Comparison of ENCODE assay signal across 12 mouse cellular contexts in the genomic region with DNA sequence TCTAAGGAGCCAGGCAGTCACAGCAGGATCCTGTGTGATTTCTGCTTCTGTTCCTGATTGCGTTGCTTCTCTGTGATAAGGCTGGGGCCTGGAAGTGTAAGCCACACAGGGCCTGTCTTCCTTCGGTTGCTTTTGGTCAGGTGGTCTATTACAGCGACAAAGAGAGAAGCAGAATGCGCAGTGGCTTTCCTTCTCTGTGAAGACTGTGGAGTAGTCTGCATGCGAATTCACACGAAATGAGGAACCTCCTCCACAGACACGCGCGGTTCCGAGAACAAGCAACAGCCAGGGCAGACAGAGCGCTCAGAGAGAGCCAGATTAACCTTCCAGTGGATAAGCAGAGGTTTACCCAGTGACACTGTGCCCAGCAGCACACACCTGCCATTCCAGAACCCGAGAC. TPM values are rescaled to one million over a fixed set of nuclear protein-coding genes. Genes with fewer than 3 reads are reported as not detected.
DNase-seq lines count a peak whose midpoint lies in the region; ATAC-seq lines count a peak whose summit lies in the region.
"Had no signal": no experiment of that assay in that cellular context is flagged by ENCODE, and none has a peak within 500 bp of the region (broad histone marks: within the 10 kb centered on the region; RNA-seq: fewer than 3 reads in every experiment).

No protein-coding gene starts in this region.

- no peak for ATAC-seq in lung, embryonic 15.5 days (ENCODE audit: borderline replicate concordance, extremely low read depth, low FRiP score, low TSS enrichment)
- no peak for ATAC-seq in embryonic facial prominence, embryonic 14.5 days (ENCODE audit: low read depth)
- ATAC-seq in neutrophil, adult 5-6 weeks (ENCODE audit: extremely low read depth, insufficient number of reproducible peaks, low FRiP score, poor library complexity, severe bottlenecking) = peak; percentile 21; the same call in 1 of the 2 replicates

- no peaks in the 10 kb centered on the region for H3K9me3 ChIP-seq in heart, embryonic 10.5 days
- no peaks in the 10 kb centered on the region for H3K9me3 ChIP-seq in lung, embryonic 15.5 days
- H3K9me3 ChIP-seq in embryonic facial prominence, embryonic 14.5 days (ENCODE audit: control insufficient read depth, low read length) = no peaks in the 10 kb centered on the region
- H3K9me3 ChIP-seq: neural tube, embryonic 13.5 days had no signal

- intact Hi-C loops in heart, postnatal 10 days (cut with DNase I) = no loop called here

- peaks cover 18% of the 10 kb centered on the region for H3K27me3 ChIP-seq in heart, embryonic 10.5 days (ENCODE audit: insufficient read depth, poor library complexity, severe bottlenecking)
- H3K27me3 ChIP-seq in lung, embryonic 15.5 days = no peaks in the 10 kb centered on the region
- no peaks in the 10 kb centered on the region for H3K27me3 ChIP-seq in embryonic facial prominence, embryonic 14.5 days (replicated peaks; ENCODE audit: control insufficient read depth, insufficient read depth, low read length)

- no peaks in the 10 kb centered on the region for H3K36me3 ChIP-seq in heart, embryonic 10.5 days
- H3K36me3 ChIP-seq in lung, embryonic 15.5 days = no peaks in the 10 kb centered on the region
- H3K36me3 ChIP-seq in embryonic facial prominence, embryonic 14.5 days (ENCODE audit: control insufficient read depth, insufficient read depth, low read length) = no peaks in the 10 kb centered on the region
- H3K36me3 ChIP-seq: neural tube, embryonic 13.5 days had no signal

- no peak overlapping the region for H3K27ac ChIP-seq in heart, embryonic 10.5 days
- no peak overlapping the region for H3K27ac ChIP-seq in lung, embryonic 15.5 days
- no peak overlapping the region for H3K27ac ChIP-seq in embryonic facial prominence, embryonic 14.5 days (replicated peaks; ENCODE audit: low read depth, low read length)
- H3K27ac ChIP-seq: neural tube, embryonic 13.5 days had no signal

- H3K4me3 ChIP-seq in heart, embryonic 10.5 days = peak overlapping the region; percentile 42; the same call in 1 of the 2 replicates
- no peak overlapping the region for H3K4me3 ChIP-seq in lung, embryonic 15.5 days
- H3K4me3 ChIP-seq in embryonic facial prominence, embryonic 14.5 days (ENCODE audit: low read depth, low read length) = no peak overlapping the region; the same call in 1 of the 2 replicates
- H3K4me3 ChIP-seq: neural tube, embryonic 13.5 days had no signal

- peaks cover 10% of the 10 kb centered on the region for H3K4me1 ChIP-seq in heart, embryonic 10.5 days
- H3K4me1 ChIP-seq in lung, embryonic 15.5 days = peaks cover 9% of the 10 kb centered on the region; the same call in 1 of the 2 replicates
- H3K4me1 ChIP-seq in embryonic facial prominence, embryonic 14.5 days (ENCODE audit: control insufficient read depth, insufficient read depth, low read length) = no peaks in the 10 kb centered on the region
- H3K4me1 ChIP-seq: neural tube, embryonic 13.5 days had no signal

- H3K4me2 ChIP-seq in lung, embryonic 15.5 days = peak overlapping the region; percentile 53
- peak overlapping the region; percentile 54; the same call in 1 of the 2 replicates for H3K4me2 ChIP-seq in embryonic facial prominence, embryonic 14.5 days (ENCODE audit: low read depth, low read length)

- no peak for DNase-seq in heart, embryonic 10.5 days (ENCODE audit: low spot score)
- no peak for DNase-seq in heart, postnatal 10 days
- no peak for DNase-seq in lung, postnatal 14 days
- no peak for DNase-seq in embryonic facial prominence, embryonic 14.5 days (ENCODE audit: low spot score)
- DNase-seq in right cerebral cortex, postnatal 25 days = no peak
- DNase-seq in layer of hippocampus, postnatal 14 days (ENCODE audit: low spot score in 2 of 2) = no peak
- DNase-seq: lung, adult 2 months had no signal

- no peak overlapping the region for H3K9ac ChIP-seq in lung, embryonic 15.5 days
- no peak overlapping the region for H3K9ac ChIP-seq in embryonic facial prominence, embryonic 14.5 days (ENCODE audit: low read depth, low read length)

- 75% methylated on average over 12 of the region's 12 CpGs for WGBS in heart, embryonic 10.5 days
- 77% methylated on average over 12 of the region's 12 CpGs for WGBS in lung, embryonic 15.5 days
- whole genome bisulfite sequencing in embryonic facial prominence, embryonic 14.5 days = 87% methylated on average over 12 of the region's 12 CpGs

RNA-seq across cellular contexts. Expression of a gene that starts 15.7 kb away (rescaled TPM):
- not detected in 2 replicates for polyA plus RNA-seq in heart, embryonic 10.5 days (2016; fragmentation: Nextera tagmentation; extraction: Ambion mirVana)
- not detected for total RNA-seq in heart, postnatal 10 days (2021)
- not detected in 2 replicates for polyA plus RNA-seq in lung, embryonic 15.5 days (2015; fragmentation: Nextera tagmentation; extraction: Ambion mirVana)
- polyA plus RNA-seq in embryonic facial prominence, embryonic 14.5 days (2014; fragmentation: Nextera tagmentation; extraction: Ambion mirVana) = not detected in 2 replicates
- total RNA-seq in neutrophil, adult 5-6 weeks (2017) = not detected in 2 replicates
- total RNA-seq in layer of hippocampus, postnatal 14 days (2021) = not detected
- total RNA-seq: heart, postnatal 25 days had no signal
- polyA plus RNA-seq: large intestine, adult 2 months; lung, adult 2 months; neural tube, embryonic 13.5 days had no signal

RNA-seq across cellular contexts. Expression of a gene that starts 20.3 kb away (rescaled TPM):
- polyA plus RNA-seq in heart, embryonic 10.5 days (2016; fragmentation: Nextera tagmentation; extraction: Ambion mirVana) = 0.76 and 1.2 TPM in 2 replicates
- under 1 TPM; 0.10 to 0.12 TPM for total RNA-seq in heart, postnatal 10 days (2021)
- 1.4 and 1.5 TPM in 2 replicates for polyA plus RNA-seq in lung, embryonic 15.5 days (2015; fragmentation: Nextera tagmentation; extraction: Ambion mirVana)
- polyA plus RNA-seq in embryonic facial prominence, embryonic 14.5 days (2014; fragmentation: Nextera tagmentation; extraction: Ambion mirVana) = 0.36 and 0.39 TPM in 2 replicates
- 3.0 and 3.2 TPM in 2 replicates for total RNA-seq in neutrophil, adult 5-6 weeks (2017)
- total RNA-seq in layer of hippocampus, postnatal 14 days (2021) = under 1 TPM; 0.48 to 0.60 TPM

RNA-seq across cellular contexts. Expression of a gene that starts 23.5 kb away (rescaled TPM):
- 24.7 and 29.3 TPM in 2 replicates for polyA plus RNA-seq in heart, embryonic 10.5 days (2016; fragmentation: Nextera tagmentation; extraction: Ambion mirVana)
- total RNA-seq in heart, postnatal 10 days (2021) = 10 to 100 TPM; 17.4 to 20.1 TPM
- 26.4 and 26.5 TPM in 2 replicates for polyA plus RNA-seq in lung, embryonic 15.5 days (2015; fragmentation: Nextera tagmentation; extraction: Ambion mirVana)
- 24.0 and 25.6 TPM in 2 replicates for polyA plus RNA-seq in embryonic facial prominence, embryonic 14.5 days (2014; fragmentation: Nextera tagmentation; extraction: Ambion mirVana)
- total RNA-seq in neutrophil, adult 5-6 weeks (2017) = 25.5 and 27.4 TPM in 2 replicates
- 10 to 100 TPM; 30.5 to 31.4 TPM for total RNA-seq in layer of hippocampus, postnatal 14 days (2021)

RNA-seq across cellular contexts. Expression of a gene that starts 26.1 kb away (rescaled TPM):
- polyA plus RNA-seq in heart, embryonic 10.5 days (2016; fragmentation: Nextera tagmentation; extraction: Ambion mirVana) = 860 and 1,046 TPM in 2 replicates
- 100 to 1,000 TPM; 698 to 700 TPM for total RNA-seq in heart, postnatal 10 days (2021)
- polyA plus RNA-seq in lung, embryonic 15.5 days (2015; fragmentation: Nextera tagmentation; extraction: Ambion mirVana) = 1,016 and 1,098 TPM in 2 replicates
- polyA plus RNA-seq in embryonic facial prominence, embryonic 14.5 days (2014; fragmentation: Nextera tagmentation; extraction: Ambion mirVana) = 1,174 and 1,204 TPM in 2 replicates
- 797 and 936 TPM in 2 replicates for total RNA-seq in neutrophil, adult 5-6 weeks (2017)
- total RNA-seq in layer of hippocampus, postnatal 14 days (2021) = 100 to 1,000 TPM; 423 to 452 TPM

RNA-seq across cellular contexts. Expression of a gene that starts 36.4 kb away (rescaled TPM):
- 2.7 and 3.2 TPM in 2 replicates for polyA plus RNA-seq in heart, embryonic 10.5 days (2016; fragmentation: Nextera tagmentation; extraction: Ambion mirVana)
- 10 to 100 TPM; 22.7 to 29.8 TPM for total RNA-seq in heart, postnatal 10 days (2021)
- polyA plus RNA-seq in lung, embryonic 15.5 days (2015; fragmentation: Nextera tagmentation; extraction: Ambion mirVana) = 2.7 and 3.1 TPM in 2 replicates
- polyA plus RNA-seq in embryonic facial prominence, embryonic 14.5 days (2014; fragmentation: Nextera tagmentation; extraction: Ambion mirVana) = 3.4 and 4.7 TPM in 2 replicates
- total RNA-seq in neutrophil, adult 5-6 weeks (2017) = 12.1 and 18.4 TPM in 2 replicates
- 10 to 100 TPM; 49.7 to 59.1 TPM for total RNA-seq in layer of hippocampus, postnatal 14 days (2021)
